In the genomic region with DNA sequence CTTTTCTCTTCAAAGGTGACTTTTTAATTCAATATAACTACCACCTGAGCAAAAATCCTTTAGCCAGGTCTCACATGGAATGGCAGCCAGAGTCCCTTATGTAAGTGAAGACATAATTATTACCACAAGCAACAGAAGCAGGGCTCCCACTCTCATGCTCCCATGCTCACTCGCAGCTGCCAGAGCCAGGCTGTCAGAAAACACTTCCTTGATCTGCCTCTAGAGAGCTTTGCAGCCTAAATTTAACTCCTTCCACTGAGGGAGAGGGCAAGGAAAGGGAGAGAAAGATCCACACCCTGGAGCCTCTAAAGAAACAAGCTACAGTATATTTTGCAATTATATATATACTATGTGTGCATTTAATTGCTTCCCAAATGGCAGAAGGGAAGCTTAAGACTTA, we compare ENCODE assay signal across 15 mouse cellular contexts.
"Had no signal": no experiment of that assay in that cellular context is flagged by ENCODE, and none has a peak within 500 bp of the region (broad histone marks: within the 10 kb centered on the region; RNA-seq: fewer than 3 reads in every experiment).

No protein-coding gene starts in this region.

- H3K27me3 ChIP-seq: kidney, embryonic 15.5 days; limb, embryonic 15.5 days; liver, embryonic 12.5 days; lung, embryonic 15.5 days; midbrain, embryonic 12.5 days; neural tube, embryonic 13.5 days had no signal

- H3K27ac ChIP-seq: kidney, embryonic 15.5 days; limb, embryonic 15.5 days; liver, embryonic 12.5 days; lung, embryonic 15.5 days; midbrain, embryonic 12.5 days; neural tube, embryonic 13.5 days had no signal

- H3K36me3 ChIP-seq: kidney, embryonic 15.5 days; limb, embryonic 15.5 days; liver, embryonic 12.5 days; lung, embryonic 15.5 days; midbrain, embryonic 12.5 days; neural tube, embryonic 13.5 days had no signal

- DNase-seq: kidney, adult 2 months; kidney, postnatal 14 days; retina, postnatal 1 day; right cerebral cortex, postnatal 4 days; spleen, adult 18-20 months; thymus, adult 18-20 months; thymus, postnatal 14 days had no signal

- H3K9me3 ChIP-seq: kidney, embryonic 15.5 days; limb, embryonic 15.5 days; liver, embryonic 12.5 days; lung, embryonic 15.5 days; midbrain, embryonic 12.5 days; neural tube, embryonic 13.5 days had no signal

- H3K4me1 ChIP-seq: kidney, embryonic 15.5 days; limb, embryonic 15.5 days; liver, embryonic 12.5 days; lung, embryonic 15.5 days; midbrain, embryonic 12.5 days; neural tube, embryonic 13.5 days had no signal

- H3K4me2 ChIP-seq: kidney, embryonic 15.5 days; limb, embryonic 15.5 days; liver, embryonic 12.5 days; lung, embryonic 15.5 days; midbrain, embryonic 12.5 days; neural tube, embryonic 13.5 days had no signal

- ATAC-seq: intestine, embryonic 16.5 days; liver, embryonic 12.5 days; midbrain, embryonic 16.5 days had no signal

- H3K4me3 ChIP-seq: kidney, embryonic 15.5 days; limb, embryonic 15.5 days; liver, embryonic 12.5 days; lung, embryonic 15.5 days; midbrain, embryonic 12.5 days; neural tube, embryonic 13.5 days had no signal

- H3K9ac ChIP-seq: kidney, embryonic 15.5 days; limb, embryonic 15.5 days; liver, embryonic 12.5 days; lung, embryonic 15.5 days; midbrain, embryonic 12.5 days; neural tube, embryonic 13.5 days had no signal
